Mouse (Mus musculus): Measurements from ENCODE around the gene 4930404H24Rik.
"Not testable (repeated sequence)": the region's sequence is repeated elsewhere in the genome, so short reads cannot be mapped to it uniquely, and the experiment has no call there.

4930404H24Rik gene

DNA sequence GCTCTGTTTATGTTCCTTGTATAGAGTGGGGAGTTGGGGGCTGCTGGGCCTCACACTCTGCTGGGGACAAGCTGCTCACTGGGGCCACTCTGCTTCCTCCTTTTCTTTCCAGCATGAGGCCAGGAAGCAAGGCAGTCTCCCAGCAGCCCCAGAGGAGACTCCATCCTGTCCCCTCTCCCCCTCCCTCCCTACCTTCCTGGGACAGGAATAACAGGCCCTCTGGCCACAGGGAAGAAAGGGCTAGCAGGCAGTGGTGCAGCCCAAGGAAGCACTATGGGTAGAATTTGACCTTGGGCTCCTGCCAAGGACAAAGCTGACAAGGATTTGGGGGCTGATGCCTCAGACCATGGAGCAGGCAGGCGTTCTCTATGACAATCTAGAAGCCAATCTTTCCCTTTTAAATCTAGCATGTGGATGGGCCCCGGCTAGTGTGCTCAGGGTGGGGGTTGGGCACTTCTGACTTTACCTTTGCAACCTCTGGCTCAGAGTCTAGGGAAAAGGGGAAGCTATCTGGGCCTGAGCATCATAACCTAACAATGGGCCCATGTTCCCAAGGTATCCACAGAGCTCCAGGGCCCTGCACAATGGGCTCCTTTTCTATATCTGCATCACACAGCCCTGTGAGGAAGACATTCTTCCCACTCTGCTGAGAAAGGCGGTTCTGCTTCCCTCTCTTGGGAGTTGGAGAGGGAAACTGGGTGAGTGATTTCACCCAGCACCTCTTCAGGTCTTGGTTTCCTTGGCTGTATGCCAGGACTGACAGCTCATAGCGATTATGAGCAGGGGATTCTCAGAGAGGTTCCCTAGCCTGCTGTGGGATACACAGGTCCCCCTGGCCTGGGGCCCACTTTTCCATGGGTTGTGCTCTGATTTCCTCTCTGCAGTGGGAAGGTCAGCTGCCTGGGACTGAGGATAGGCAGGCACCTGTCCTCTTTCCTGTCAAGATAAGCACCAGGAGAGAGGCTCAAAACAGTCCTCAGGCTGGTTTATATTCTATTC lies 17.2 kb upstream of the 4930404H24Rik start:
- in situ Hi-C loops (cut with MboI; ENCODE audit: low sequenced_read_pairs), result loop anchor here (5.0 kb wide), 1 partner anchor 107 kb away; no protein-coding TSS in a partner anchor

DNA sequence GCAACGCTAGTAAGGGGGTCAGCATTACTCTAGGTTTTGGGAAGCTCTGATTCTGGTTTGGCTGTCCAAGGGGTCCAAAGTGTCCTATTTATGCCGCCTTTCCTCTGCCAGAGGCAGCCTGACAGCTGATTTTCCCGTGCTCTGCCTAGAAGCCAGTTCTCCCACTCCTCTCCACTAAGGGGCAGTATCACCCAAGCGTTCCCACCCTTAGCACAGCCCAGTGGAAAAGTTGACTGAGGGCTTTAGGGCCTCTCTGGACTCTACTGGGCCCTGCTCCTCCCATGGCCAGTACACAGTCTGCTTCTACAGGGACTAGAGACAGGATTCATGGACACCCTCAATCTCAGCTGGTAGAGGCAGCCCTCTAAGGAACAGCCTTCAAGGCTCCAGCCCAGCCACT lies 14.0 kb upstream of the 4930404H24Rik start:
- in situ Hi-C loops (cut with MboI; ENCODE audit: low sequenced_read_pairs), result loop anchor here (5.0 kb wide), 1 partner anchor 104 kb away; no protein-coding TSS in a partner anchor

DNA sequence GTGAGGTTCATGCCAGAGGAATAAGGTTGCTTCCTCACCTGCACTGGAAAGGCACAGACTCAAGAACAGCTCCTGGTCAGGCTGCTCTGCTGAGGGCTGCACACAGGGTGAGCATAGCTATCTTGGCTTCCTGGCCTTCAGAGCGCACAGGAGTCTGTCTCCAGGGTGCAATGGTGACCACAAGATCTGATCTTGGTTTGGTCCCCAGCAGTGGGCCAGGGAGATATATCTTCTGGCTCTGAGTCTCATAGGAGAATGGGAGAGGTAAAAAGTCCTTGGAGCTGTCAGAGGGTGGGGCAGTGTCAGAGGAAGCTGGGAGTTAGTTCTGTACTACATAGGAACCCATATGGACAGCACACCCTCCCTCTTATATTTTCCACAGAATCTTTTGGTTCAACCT lies 13.1 kb upstream of the 4930404H24Rik start:
- in situ Hi-C loops (cut with MboI; ENCODE audit: low sequenced_read_pairs), result loop anchor here (5.0 kb wide), 1 partner anchor 103 kb away; no protein-coding TSS in a partner anchor

DNA sequence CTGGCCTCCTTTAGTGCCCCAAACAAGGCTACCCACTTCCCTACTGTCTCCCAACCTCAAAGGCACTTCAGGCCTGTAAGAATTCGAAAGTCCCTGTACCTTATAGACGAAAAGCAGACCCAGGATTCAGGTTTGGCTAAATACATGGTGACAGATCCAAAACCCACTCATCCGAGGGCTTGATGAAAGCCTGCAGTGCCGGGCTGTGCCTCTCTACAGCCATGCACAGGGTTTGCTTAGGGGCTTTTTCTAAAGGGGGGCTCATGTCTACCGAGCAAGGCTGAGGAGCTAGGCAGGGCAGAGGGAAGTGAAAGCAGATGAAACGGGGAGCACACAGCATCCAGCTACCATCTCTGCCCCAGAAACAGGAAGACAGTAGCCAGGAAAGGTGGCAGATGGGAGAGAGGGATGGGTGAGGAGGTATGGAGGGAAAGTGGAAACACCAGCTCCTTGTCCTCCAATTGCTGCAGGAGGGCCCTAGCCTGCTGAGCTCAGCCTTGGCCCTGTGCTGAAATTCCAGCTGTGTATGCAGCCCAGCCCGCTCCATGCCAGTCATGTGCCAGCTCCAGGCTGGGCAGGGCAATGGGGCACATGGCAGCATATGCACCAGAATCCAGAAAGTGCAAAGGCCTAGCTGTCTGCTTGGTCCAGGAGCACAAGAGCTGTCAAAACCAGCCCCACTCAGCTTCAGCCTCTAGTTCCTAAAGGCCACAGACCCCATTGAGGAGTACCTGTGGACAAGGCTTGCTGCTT lies 11.3 kb upstream of the 4930404H24Rik start:
- in situ Hi-C loops (cut with MboI; ENCODE audit: low sequenced_read_pairs), result no loop called here

DNA sequence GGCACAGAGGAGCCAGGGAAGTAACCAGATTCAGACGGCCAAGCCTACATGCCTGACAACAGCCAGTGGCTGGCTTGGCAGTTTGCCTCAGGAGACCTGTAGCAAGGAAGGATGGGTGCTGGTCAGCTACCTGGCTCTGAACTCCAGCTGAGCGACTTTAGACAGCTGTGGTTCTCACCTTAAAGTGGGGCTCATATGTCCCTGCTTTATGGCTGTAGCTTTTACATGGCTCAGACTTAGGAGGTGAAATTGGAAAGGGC lies 10.8 kb upstream of the 4930404H24Rik start:
- in situ Hi-C loops (cut with MboI; ENCODE audit: low sequenced_read_pairs), result no loop called here

DNA sequence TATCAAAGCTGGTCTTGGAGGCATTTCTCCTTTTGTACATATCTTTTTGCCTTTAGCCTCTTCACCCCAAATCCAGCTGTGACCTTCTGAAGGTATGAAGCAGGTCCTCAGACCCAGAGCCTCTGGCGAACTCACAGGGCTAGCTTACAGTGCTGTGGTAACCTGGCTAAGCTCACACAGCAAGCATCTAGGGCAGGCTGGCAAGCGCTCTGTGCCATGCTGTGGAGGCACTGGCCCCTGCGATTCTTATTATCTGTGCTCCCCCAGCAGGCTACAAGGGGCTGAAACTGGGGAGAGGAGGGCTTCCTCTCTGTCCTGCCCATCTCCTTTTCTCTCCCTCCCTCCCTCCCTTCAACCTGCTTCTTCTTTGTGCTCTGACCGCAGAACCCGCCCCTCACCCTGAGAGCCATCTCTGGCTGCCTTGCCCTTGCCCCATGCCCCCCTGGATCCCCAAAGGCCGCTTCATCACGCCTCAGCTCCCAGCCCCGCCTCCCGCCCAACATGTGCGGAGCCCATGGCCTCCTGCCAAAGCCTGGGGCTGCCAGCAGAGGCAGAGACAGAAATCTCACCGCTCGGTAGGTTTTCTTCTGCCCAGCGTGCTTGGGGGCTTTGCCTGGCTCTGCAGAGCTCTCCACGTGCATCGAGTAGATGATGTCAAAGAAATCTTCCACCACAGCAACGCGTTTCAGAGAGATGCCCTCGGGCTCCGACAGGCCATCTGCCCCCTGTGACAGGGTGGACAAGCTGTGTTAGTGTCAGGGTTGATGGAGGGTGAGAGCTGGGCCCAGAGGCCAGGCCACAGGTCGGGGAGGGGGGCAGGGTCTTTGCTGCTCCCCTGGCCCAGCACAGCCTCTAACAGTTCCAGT lies 9.2 kb upstream of the 4930404H24Rik start:
- in situ Hi-C loops (cut with MboI; ENCODE audit: low sequenced_read_pairs), result no loop called here

DNA sequence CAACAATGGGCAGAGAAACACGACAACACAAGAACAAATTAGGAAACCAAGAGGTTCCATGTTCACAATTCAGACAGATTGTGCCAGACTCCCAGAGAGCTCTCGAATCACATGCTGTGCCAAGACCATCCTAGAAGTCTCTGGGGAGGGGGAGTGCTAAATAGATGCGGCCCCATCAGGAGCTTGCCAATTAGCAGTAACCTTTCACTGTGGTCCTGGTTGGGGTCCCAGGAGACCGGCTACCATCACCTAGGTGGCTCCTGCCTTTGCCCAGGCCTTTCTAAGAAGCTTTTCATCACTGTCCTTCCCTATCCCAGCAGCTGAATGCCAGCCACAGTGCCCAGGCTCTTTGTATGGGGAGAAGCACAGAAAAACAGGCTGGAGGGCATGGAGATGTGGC lies 8.5 kb upstream of the 4930404H24Rik start:
- in situ Hi-C loops (cut with MboI; ENCODE audit: low sequenced_read_pairs), result no loop called here

DNA sequence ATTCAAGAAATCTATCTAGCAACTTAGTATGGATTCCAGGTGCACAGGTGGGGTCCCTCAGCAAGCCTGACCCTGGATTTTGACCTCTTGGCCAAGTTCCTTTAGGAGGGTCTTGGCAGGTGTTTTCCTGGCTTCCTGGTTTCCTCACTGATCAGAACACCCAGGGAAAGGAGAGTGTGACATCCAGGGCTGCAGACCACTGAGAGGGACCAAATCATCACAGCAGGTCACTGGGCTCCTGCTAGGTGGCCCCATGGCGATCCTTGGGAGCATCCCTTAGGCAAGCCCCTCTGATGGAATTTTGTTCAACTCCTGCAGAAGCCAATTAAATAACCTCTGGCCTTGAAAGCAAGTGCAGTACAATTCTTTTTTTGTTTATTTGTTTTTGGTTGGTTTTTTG lies 2.5 kb upstream of the 4930404H24Rik start:
- in situ Hi-C loops (cut with MboI; ENCODE audit: low sequenced_read_pairs), result no loop called here

DNA sequence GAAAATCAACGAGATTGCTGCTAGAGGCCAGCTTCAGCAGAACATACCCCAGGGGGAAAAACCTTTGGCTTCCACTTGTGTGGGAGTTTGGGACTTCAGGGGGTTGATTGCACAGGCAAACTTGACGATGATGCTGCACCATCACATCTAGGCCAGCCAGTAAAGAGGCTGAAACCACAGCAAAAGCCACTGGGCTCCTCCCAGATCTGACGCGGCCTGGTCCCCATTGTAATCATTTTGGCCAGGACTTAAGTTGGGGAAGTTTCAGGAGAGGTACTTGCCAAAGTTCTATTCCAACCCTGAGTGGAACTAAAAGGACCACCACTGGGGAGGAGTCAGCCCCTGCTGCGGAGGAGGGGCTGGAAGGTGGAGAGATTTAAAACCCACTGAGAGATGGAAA lies 1.6 kb upstream of the 4930404H24Rik start:
- in situ Hi-C loops (cut with MboI; ENCODE audit: low sequenced_read_pairs), result no loop called here

DNA sequence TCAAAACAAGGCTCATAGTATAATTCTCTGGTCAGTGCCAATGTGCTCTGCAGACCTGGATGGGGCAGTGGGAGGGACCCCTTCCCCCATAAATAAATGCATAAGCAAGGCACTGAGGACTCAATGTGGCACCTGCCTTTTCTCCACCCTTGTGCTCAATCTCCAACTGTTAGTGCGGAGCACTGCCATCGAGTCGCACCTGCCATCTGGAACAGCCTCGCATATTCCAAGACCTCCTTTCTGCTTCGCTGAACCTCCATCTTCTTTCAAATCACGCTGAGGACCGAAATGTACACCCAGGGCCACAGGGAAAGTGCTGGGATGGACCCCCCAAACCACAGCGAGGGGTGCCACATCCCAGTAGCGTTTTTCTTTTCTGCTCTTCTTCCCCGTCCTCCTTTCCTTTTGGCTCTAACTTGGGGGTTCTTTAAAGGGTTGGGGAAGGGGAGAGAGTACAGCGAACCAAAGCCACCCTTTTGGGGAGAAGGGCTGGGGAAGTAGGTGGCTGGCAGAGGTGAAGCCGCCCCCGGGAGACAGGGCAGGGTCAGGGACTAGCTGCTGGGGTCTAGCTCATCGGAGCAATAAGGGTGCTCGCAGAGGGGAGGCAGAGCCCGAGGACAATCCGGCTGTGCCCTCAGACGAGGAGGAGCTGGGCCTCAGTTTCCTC lies 945 bp upstream of the 4930404H24Rik start:
- in situ Hi-C loops (cut with MboI; ENCODE audit: low sequenced_read_pairs), result no loop called here

DNA sequence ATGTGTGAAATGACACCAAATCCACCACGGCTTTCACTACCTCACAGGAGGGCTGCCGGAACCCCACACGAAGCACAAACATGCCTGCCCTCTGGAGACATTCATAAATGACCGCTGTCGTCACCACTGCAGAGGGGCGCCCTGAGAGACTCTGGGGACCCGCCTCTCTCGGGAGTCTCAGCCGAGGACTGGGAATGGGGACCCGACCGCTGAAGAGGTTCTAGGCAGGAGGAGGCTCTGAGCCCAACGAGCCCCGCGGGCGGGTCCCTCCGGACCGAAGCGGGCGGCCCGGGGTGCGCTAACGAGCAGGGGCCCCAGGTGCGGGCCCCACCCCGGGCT lies 442 bp upstream of the 4930404H24Rik start:
- in situ Hi-C loops (cut with MboI; ENCODE audit: low sequenced_read_pairs), result no loop called here

DNA sequence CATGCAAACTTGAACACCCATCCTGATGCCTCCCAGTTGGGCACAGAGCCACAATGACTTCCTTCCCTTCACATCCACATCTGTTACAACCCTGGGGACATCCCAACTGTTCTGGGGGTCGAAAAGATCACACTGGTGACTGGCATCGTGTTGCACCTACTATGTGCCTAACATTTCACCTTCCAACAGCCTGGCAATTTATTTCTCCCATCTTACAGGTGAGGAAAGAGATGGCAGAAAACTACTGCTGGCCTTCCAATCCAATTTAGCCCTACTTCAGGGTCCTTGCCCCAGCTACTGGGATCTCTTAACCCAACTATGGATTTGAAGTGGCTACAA lies 772 bp downstream of the 4930404H24Rik start:
- in situ Hi-C loops (cut with MboI; ENCODE audit: low sequenced_read_pairs), result no loop called here

DNA sequence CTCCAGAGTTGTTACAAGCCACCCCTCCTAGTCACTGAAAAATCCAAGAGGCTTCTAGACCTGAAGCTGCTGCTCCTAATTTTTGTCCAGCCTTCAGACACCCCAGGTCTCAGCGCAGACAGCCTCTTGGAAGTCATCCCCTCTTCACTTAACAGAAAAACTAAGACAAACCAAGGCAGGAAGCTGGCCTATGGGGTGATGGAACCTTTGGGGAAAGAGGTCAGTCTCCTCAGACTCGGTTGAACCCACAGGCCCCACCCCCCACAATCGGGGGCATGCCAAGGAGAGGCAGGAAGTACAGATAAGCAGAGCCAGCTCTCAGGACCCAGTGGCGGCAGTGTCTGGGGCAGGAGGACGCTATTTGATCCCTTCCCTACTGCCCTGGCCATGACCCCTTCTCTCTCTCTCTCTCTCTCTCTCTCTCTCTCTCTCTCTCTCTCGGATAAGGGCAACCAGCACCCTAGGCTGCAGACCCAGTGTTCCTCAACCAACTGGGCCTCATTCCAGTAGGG lies 1.2 kb downstream of the 4930404H24Rik start:
- in situ Hi-C loops (cut with MboI; ENCODE audit: low sequenced_read_pairs), result no loop called here

DNA sequence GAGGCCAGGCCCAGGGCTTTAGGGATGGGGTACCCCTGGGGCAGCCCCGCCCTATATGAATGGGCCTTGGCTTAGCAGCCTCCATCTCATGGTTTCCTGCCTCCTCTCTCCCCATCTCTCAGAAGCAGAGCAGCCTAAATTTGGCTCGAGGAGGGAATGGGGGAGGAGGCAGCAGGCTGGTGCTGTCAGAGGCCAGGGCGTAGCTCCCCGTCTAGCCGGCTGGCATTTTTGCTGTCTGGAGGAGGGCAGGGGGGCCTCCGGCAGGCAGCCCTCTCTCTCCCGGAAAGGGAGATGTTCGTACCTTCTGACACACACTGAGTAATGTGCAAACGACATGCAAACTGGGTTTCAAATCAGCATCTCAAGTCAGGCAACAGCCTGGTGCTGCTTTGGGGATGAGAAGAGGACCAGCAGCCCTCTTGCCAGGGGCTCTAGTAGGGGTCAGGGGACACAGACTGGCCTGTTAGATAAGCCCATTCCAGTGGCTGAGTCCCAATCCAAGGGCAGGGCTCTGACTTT lies 1.8 kb downstream of the 4930404H24Rik start:
- in situ Hi-C loops (cut with MboI; ENCODE audit: low sequenced_read_pairs), result no loop called here

DNA sequence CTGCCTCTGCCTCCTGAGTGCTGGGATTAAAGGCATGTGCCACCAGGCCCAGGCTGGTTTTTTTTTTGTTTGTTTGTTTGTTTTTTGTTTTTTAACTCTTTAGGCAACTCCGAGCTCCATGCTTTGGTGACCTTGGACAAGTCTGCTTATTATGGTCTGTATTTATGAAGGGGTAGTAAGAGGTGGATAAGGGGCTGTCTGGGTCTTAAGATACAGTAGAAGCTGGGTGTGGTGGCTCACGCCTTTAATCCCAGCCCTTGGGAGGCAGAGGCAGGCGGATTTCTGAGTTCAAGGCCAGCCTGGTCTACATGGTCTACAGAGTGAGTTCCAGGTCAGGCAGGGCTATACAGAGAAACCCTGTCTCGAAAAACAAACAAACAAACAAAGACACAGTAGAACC lies 2.8 kb downstream of the 4930404H24Rik start:
- in situ Hi-C loops (cut with MboI; ENCODE audit: low sequenced_read_pairs), result not testable (repeated sequence)

DNA sequence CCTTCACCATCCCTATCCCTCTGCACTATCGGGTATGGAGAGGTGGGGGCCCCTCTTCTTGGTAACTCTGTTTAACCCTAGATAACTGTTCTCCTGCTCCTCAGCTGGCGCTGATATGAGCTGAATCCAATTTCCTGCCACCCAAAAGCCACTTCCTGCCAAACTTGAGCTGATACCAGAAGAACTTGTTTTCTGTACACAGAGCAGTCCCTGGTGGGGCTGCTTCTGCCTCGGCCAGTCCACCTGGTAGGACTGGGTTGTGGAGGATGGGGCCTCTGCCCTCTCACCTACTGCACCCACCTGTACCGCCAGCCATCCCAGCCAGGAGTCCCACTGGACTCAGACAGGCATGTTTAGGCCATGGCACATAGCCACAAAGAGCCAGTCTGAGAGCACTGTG lies 3.2 kb downstream of the 4930404H24Rik start:
- in situ Hi-C loops (cut with MboI; ENCODE audit: low sequenced_read_pairs), result no loop called here

DNA sequence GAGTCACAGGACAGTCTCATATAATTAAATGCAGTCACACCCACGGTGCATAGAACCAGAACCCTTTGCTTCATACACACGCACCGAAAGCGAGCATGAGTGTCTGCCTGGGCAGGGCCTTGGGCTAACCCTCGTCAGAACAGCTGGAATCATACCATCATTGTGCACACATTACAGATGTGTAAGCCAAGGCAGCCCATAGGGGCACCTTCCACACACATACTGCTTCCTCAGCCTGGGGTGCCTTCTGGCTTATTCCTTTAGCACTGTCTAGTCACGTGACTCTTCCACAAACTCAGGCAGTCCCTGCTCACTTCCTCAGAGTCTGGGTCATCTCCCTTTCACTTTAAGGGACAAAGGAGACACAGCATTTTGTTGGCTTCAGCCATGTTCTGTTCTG lies 3.7 kb downstream of the 4930404H24Rik start:
- in situ Hi-C loops (cut with MboI; ENCODE audit: low sequenced_read_pairs), result no loop called here

DNA sequence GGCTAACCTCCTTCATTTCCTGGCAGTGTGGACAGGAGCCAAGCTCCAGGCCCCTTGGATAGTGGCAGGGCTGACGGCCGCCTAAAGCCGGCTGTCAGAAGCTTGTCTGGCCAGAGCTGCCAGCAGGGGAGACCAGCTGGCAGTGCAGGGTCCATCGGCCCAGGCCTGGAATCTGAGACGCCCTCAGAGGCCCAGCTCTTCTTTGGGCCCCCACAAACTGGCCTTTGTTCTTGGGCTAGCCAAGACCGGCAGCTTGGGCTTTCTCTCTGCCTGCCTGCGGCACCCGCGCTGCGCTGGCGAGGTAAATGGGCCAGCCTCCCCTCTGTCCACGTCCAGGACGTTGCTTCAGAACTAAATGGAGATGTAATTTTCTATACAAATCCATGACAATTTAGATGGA lies 4.3 kb downstream of the 4930404H24Rik start:
- in situ Hi-C loops (cut with MboI; ENCODE audit: low sequenced_read_pairs), result no loop called here

DNA sequence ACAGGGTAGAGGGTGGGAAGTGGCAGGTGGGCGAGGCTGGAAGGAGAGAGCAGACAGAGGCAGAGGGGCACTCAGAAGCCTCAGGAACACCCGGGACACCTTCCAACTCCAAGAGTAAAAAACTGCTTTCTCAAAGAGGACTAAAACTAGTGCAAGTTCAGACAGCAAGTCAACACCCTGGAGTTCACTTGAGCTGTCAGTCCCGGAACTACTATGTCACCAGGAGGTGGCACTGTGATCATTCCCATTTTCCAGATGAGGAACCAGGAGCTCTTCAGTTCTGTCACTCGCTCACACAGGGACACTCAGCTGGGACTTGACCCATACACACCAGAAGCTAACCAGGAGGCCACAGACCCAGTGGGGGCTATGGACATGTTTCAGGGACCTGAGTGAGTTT lies 6.6 kb downstream of the 4930404H24Rik start:
- in situ Hi-C loops (cut with MboI; ENCODE audit: low sequenced_read_pairs), result no loop called here

DNA sequence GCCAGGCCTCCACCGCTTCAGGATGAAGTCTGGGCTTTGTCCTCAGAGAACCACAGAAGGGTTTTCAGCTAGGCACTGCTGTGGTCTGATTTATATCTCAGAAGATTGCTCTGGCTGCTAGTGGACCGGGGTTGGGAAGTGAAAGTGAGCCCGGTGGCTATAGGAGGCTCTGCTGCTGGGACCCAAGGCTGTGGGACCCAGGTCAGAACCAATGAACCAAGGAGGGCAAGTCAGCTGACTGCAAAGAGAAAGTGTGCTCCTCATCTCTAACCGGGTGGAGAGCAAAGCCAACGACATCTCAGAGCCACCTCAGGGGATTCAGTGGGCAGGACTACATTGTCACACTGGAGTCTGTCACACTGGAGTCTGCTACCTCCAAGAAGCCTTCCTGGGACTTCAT lies 13.8 kb downstream of the 4930404H24Rik start:
- in situ Hi-C loops (cut with MboI; ENCODE audit: low sequenced_read_pairs), result no loop called here
